Mouse (Mus musculus): ENCODE results near the gene N4bp1.

Gene N4bp1

GRCm38 (mm10) chr8:86861516-86861915, 23.5 kb downstream of the N4bp1 start:
- DNase-seq (ENCODE audit: low read depth in 2 of 2, low spot score in 2 of 2) = no peak

GRCm38 (mm10) chr8:86856248-86856647, 28.8 kb downstream of the N4bp1 start:
- no peak for DNase-seq (ENCODE audit: low read depth in 2 of 2, low spot score in 2 of 2)

- DNase-seq (ENCODE audit: low read depth in 2 of 2, low spot score in 2 of 2) = no peak
Measured at GRCm38 (mm10) chr8:86854686-86855085, 30.4 kb downstream of the N4bp1 start.

GRCm38 (mm10) chr8:86853989-86854373, 31.1 kb downstream of the N4bp1 start:
- DNase-seq (ENCODE audit: low read depth in 2 of 2, low spot score in 2 of 2) = no peak

- DNase-seq (ENCODE audit: low read depth in 2 of 2, low spot score in 2 of 2) = no peak
Measured at GRCm38 (mm10) chr8:86853266-86853988, 31.6 kb downstream of the N4bp1 start.

GRCm38 (mm10) chr8:86852491-86852890, 32.6 kb downstream of the N4bp1 start:
- DNase-seq (ENCODE audit: low read depth in 2 of 2, low spot score in 2 of 2) = no peak

GRCm38 (mm10) chr8:86848876-86849275, 36.2 kb downstream of the N4bp1 start:
- DNase-seq (ENCODE audit: low read depth in 2 of 2, low spot score in 2 of 2) = no peak

- DNase-seq (ENCODE audit: low read depth in 2 of 2, low spot score in 2 of 2) = no peak
Measured at GRCm38 (mm10) chr8:86848401-86848800, 36.7 kb downstream of the N4bp1 start.

- no peak for DNase-seq (ENCODE audit: low read depth in 2 of 2, low spot score in 2 of 2)
Measured at GRCm38 (mm10) chr8:86847091-86847490, 38.0 kb downstream of the N4bp1 start.

- no peak for DNase-seq (ENCODE audit: low read depth in 2 of 2, low spot score in 2 of 2)
Measured at GRCm38 (mm10) chr8:86845875-86846274, 39.2 kb downstream of the N4bp1 start.

- no peak for DNase-seq (ENCODE audit: low read depth in 2 of 2, low spot score in 2 of 2)
Measured at GRCm38 (mm10) chr8:86844856-86845255, 40.2 kb downstream of the N4bp1 start.

GRCm38 (mm10) chr8:86843896-86844295, 41.2 kb downstream of the N4bp1 start:
- DNase-seq (ENCODE audit: low read depth in 2 of 2, low spot score in 2 of 2) = peak; percentile 12 to 32

GRCm38 (mm10) chr8:86841556-86842309, 43.3 kb downstream of the N4bp1 start:
- DNase-seq (ENCODE audit: low read depth in 2 of 2, low spot score in 2 of 2) = no peak

- DNase-seq (ENCODE audit: low read depth in 2 of 2, low spot score in 2 of 2) = no peak
Measured at GRCm38 (mm10) chr8:86840120-86840693, 44.9 kb downstream of the N4bp1 start.

GRCm38 (mm10) chr8:86838707-86839438, 46.2 kb downstream of the N4bp1 start:
- DNase-seq (ENCODE audit: low read depth in 2 of 2, low spot score in 2 of 2) = no peak

GRCm38 (mm10) chr8:86837234-86837633, 47.8 kb downstream of the N4bp1 start:
- DNase-seq (ENCODE audit: low read depth in 2 of 2, low spot score in 2 of 2) = no peak

- no peak for DNase-seq (ENCODE audit: low read depth in 2 of 2, low spot score in 2 of 2)
Measured at GRCm38 (mm10) chr8:86835881-86836280, 49.2 kb downstream of the N4bp1 start.

- DNase-seq (ENCODE audit: low read depth in 2 of 2, low spot score in 2 of 2) = no peak
Measured at GRCm38 (mm10) chr8:86834496-86835260, 50.4 kb downstream of the N4bp1 start.

GRCm38 (mm10) chr8:86833937-86834336, 51.1 kb downstream of the N4bp1 start:
- no peak for DNase-seq (ENCODE audit: low read depth in 2 of 2, low spot score in 2 of 2)

- no peak for DNase-seq (ENCODE audit: low read depth in 2 of 2, low spot score in 2 of 2)
Measured at GRCm38 (mm10) chr8:86828925-86829324, 56.1 kb downstream of the N4bp1 start.

- DNase-seq (ENCODE audit: low read depth in 2 of 2, low spot score in 2 of 2) = no peak
Measured at GRCm38 (mm10) chr8:86827199-86827598, 57.9 kb downstream of the N4bp1 start.
